Mouse (Mus musculus): Measurements from ENCODE around the gene Glrx2. TPM values are rescaled to one million over a fixed set of nuclear protein-coding genes. Genes with fewer than 3 reads are reported as not detected.
"Not testable (repeated sequence)": the region's sequence is repeated elsewhere in the genome, so short reads cannot be mapped to it uniquely, and the experiment has no call there.

Gene Glrx2
- polyA plus RNA-seq (2016; fragmentation: Nextera tagmentation; extraction: Ambion mirVana): 111 and 125 TPM in 2 replicates

DNA sequence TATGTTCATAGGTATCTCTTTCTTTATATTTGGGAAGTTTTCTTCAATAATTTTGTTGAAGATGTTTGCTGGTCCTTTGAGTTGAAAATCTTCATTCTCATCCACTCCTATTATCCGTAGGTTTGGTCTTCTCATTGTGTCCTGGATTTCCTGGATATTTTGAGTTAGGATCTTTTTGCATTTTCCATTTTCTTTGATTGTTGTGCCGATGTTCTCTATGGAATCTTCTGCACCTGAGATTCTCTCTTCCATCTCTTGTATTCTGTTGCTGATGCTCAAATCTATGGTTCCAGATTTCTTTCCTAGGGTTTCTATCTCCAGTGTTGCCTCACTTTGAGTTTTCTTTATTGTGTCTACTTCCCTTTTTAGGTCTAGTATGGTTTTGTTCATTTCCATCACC is at the start of gene Glrx2:
TSS of gene Glrx2 (plus strand) at position 301 of the 400 bp plus-strand sequence.
- not testable (repeated sequence) for H3K4me1 ChIP-seq; H3K4me2 ChIP-seq (replicated peaks); H3K27me3 ChIP-seq; H3K4me3 ChIP-seq; ATAC-seq (ENCODE audit: low FRiP score, low read depth); H3K36me3 ChIP-seq; H3K27ac ChIP-seq (replicated peaks); H3K9ac ChIP-seq (replicated peaks); H3K9me3 ChIP-seq
- WGBS: no CpG with 5 or more reads among the region's 2 CpGs

- 95% methylated on average over 4 of the region's 4 CpGs for WGBS
- H3K27ac ChIP-seq (replicated peaks): no peak overlapping the region
- no peaks in the 10 kb centered on the region for H3K9me3 ChIP-seq
- H3K4me2 ChIP-seq (replicated peaks): no peak overlapping the region
- H3K36me3 ChIP-seq: peaks cover 27% of the 10 kb centered on the region
- H3K9ac ChIP-seq (replicated peaks): no peak overlapping the region
- no peak overlapping the region for H3K4me3 ChIP-seq
- H3K4me1 ChIP-seq: no peaks in the 10 kb centered on the region
- no peaks in the 10 kb centered on the region for H3K27me3 ChIP-seq
- no peak for ATAC-seq (ENCODE audit: low FRiP score, low read depth)
These were observed 40.3 kb upstream of the Glrx2 start for GRCm38 (mm10) chr1:143675734-143676361.

DNA sequence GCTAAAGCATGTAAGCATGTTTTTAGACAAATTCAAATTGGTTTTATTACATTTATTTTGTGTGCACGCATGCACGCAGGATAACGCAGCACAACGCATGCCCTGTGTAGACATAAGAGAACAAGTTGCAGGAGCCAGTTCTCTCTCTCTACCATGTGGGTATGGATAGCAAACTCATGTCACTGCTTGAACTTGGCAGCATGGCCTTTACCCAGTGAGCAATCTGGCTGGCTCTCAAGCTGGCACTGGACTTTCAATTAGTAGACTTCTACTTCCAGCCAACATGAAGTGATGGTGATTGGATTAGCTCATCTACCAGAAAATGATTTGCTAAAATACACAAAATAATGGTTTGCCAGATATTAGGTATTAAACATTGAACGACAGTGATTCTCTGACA is 35.0 kb upstream of the Glrx2 start:
- H3K4me1 ChIP-seq: no peaks in the 10 kb centered on the region
- H3K9ac ChIP-seq (replicated peaks): no peak overlapping the region
- no peak overlapping the region for H3K27ac ChIP-seq (replicated peaks)
- ATAC-seq (ENCODE audit: low FRiP score, low read depth): no peak
- no peaks in the 10 kb centered on the region for H3K9me3 ChIP-seq
- peaks cover 45% of the 10 kb centered on the region for H3K36me3 ChIP-seq
- no peak overlapping the region for H3K4me2 ChIP-seq (replicated peaks)
- 97% methylated on average over 5 of the region's 5 CpGs for WGBS
- H3K4me3 ChIP-seq: no peak overlapping the region
- no peaks in the 10 kb centered on the region for H3K27me3 ChIP-seq

DNA sequence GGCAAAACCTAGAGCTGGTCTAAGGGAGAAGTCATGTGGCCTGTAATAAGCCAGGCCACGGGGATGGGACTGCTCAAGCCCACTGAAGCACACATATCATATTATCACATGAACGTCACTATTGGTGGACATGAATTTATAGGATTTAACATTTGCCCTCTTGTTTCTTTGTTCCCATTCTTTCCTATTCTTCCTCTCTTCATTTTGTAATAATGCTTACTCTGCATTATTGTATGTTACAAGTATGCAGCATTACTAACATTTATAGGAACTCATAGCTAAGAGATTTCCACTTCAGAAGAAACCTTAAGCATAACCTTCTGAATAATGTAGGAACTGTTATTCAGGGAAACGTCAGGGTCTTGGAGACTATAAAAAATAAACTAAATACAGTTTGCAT is 31.3 kb upstream of the Glrx2 start:
- H3K4me3 ChIP-seq: no peak overlapping the region
- H3K9ac ChIP-seq (replicated peaks): no peak overlapping the region
- no peaks in the 10 kb centered on the region for H3K9me3 ChIP-seq
- H3K36me3 ChIP-seq: peaks cover 48% of the 10 kb centered on the region
- H3K4me2 ChIP-seq (replicated peaks): no peak overlapping the region
- ATAC-seq (ENCODE audit: low FRiP score, low read depth): no peak
- no peaks in the 10 kb centered on the region for H3K27me3 ChIP-seq
- H3K4me1 ChIP-seq: no peaks in the 10 kb centered on the region
- no peak overlapping the region for H3K27ac ChIP-seq (replicated peaks)
- WGBS: 87% methylated on average over 3 of the region's 3 CpGs

DNA sequence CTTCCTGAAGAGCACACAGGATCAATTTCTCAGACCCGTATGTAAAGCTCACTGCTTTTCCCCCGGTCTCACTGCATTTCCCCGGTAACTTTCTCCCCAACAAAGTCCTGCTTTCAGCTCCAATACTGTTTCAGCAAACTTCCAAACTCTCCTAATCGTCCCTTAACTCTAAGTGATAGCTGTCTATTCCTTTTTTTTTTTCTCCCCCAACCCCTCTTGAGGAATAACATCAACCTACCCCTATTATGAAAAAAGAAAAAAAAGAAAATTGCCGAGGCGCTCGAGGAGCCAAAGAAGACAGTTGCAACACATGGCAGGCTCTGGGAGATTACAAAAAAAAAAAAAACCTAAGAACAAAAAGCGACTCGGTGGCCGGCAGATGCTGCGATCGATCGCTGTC is 14.4 kb upstream of the Glrx2 start:
- WGBS: under 1% methylated on average over 13 of the region's 13 CpGs
- ATAC-seq (ENCODE audit: low FRiP score, low read depth): no peak
- H3K9ac ChIP-seq (replicated peaks): peak overlapping the region; percentile 86
- peak overlapping the region; percentile 85 for H3K4me3 ChIP-seq
- peak overlapping the region; percentile 92; the same call in 1 of the 2 replicates for H3K27ac ChIP-seq (replicated peaks)
- no peaks in the 10 kb centered on the region for H3K9me3 ChIP-seq
- H3K4me1 ChIP-seq: peaks cover 10% of the 10 kb centered on the region
- H3K27me3 ChIP-seq: no peaks in the 10 kb centered on the region
- H3K4me2 ChIP-seq (replicated peaks): peak overlapping the region; percentile 70
- H3K36me3 ChIP-seq: peaks cover 11% of the 10 kb centered on the region

DNA sequence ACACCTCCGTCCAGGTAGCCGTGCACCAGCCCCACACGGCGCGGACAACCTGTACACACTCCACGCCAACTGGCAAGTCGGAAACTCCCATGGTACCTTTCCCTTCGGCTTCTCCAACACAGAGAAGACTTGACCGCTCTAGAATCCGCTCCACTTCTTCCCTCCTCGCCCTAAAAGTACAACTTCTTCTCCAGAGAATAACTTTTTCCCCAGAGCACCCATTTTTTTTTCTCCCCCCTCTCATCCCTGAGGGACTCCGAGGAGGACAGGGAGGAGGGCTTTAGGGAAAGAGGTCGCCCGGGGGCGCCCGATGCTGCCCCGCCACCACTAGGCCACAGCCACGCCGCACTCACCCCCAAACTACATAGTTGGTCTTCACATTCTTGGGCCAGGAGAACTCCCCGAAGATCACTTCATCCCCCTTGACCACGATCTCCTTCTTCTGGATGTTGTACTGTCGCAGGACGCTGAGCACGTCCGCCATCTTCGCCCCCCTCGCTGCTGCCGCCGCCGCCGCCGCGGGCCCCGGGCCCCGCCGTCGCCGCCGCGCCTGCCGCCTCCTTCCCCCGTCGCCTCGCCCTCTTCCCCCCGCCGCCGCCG is 13.9 kb upstream of the Glrx2 start:
- peak overlapping the region; percentile 92 for H3K27ac ChIP-seq (replicated peaks)
- peak overlapping the region; percentile 85 for H3K4me3 ChIP-seq
- peaks cover 10% of the 10 kb centered on the region for H3K4me1 ChIP-seq
- peaks cover 7% of the 10 kb centered on the region for H3K36me3 ChIP-seq
- under 1% methylated on average over 28 of the region's 48 CpGs for WGBS
- no peaks in the 10 kb centered on the region for H3K27me3 ChIP-seq
- no peaks in the 10 kb centered on the region for H3K9me3 ChIP-seq
- H3K9ac ChIP-seq (replicated peaks): peak overlapping the region; percentile 86
- H3K4me2 ChIP-seq (replicated peaks): peak overlapping the region; percentile 70
- peak; percentile 74 for ATAC-seq (ENCODE audit: low FRiP score, low read depth)

- peak; percentile 99 for ATAC-seq (ENCODE audit: low FRiP score, low read depth)
- Histone ChIP-seq H3K4me1 (peaks cover 10% of the 10 kb centered on the region), H3K4me2 (replicated peaks) (peak within 1 kb of the TSS; percentile 70), H3K27me3 (no peaks in the 10 kb centered on the region), H3K4me3 (peak within 1 kb of the TSS; percentile 85), H3K9me3 (no peaks in the 10 kb centered on the region), H3K27ac (replicated peaks) (peak within 1 kb of the TSS; percentile 92), H3K9ac (replicated peaks) (peak within 1 kb of the TSS; percentile 86), H3K36me3 (peaks cover 4% of the 10 kb centered on the region)
- WGBS: 0% methylated on average over 49 of the region's 74 CpGs
These were observed 13.3 kb upstream of the Glrx2 start, which contains the start of gene Cdc73 for GRCm38 (mm10) chr1:143702741-143703262. Gene Cdc73, minus strand, starts transcription at chr1:143702893.

DNA sequence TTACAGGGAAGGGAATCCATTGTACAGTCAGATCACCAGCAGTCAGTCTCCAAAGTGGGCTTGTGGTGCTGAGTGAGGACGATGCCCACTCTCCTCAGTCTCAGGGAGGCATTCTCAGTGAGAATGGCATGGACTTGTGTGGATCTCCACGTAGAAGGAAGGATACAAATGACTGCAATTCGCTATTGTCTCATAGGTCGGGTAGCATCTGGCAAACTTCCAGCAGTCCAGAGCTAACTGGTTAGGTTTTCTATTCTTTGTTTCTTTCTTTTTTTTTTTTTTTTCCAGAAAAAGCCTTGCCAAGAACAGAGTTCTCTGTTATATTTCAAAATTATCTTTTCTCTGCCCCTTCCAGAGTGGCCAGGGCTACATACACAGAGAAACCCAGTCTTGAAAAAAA is 9.1 kb upstream of the Glrx2 start:
- ATAC-seq (ENCODE audit: low FRiP score, low read depth): no peak
- Histone ChIP-seq H3K9me3 (no peaks in the 10 kb centered on the region), H3K4me3 (no peak overlapping the region), H3K36me3 (no peaks in the 10 kb centered on the region), H3K4me1 (no peaks in the 10 kb centered on the region), H3K9ac (replicated peaks) (no peak overlapping the region), H3K4me2 (replicated peaks) (no peak overlapping the region), H3K27ac (replicated peaks) (no peak overlapping the region), H3K27me3 (no peaks in the 10 kb centered on the region)
- 71% methylated on average over 4 of the region's 4 CpGs for WGBS

DNA sequence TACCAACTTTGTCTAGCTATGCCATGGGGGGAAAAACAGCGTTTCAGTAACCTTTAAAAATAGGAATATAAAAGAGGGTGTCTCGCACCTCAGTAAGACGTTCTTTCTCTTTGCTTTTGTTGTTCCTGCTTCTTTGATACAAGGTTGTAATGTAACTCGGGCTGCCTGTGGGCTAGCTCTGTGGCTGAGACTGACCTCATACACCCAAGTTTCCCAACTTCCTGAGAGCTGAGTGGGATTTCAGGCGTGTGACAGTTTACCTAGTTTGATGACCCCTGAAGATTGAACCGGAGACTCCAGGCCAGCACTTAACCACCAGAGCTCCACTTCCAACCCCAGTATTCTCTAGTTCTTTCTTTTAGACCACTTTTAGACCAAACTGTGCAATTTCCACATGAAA is 7.8 kb upstream of the Glrx2 start:
- Histone ChIP-seq H3K4me3 (no peak overlapping the region), H3K4me1 (no peaks in the 10 kb centered on the region), H3K4me2 (replicated peaks) (no peak overlapping the region), H3K27ac (replicated peaks) (no peak overlapping the region), H3K27me3 (no peaks in the 10 kb centered on the region), H3K9ac (replicated peaks) (no peak overlapping the region), H3K9me3 (no peaks in the 10 kb centered on the region), H3K36me3 (no peaks in the 10 kb centered on the region)
- WGBS: 78% methylated on average over 6 of the region's 6 CpGs
- no peak for ATAC-seq (ENCODE audit: low FRiP score, low read depth)

DNA sequence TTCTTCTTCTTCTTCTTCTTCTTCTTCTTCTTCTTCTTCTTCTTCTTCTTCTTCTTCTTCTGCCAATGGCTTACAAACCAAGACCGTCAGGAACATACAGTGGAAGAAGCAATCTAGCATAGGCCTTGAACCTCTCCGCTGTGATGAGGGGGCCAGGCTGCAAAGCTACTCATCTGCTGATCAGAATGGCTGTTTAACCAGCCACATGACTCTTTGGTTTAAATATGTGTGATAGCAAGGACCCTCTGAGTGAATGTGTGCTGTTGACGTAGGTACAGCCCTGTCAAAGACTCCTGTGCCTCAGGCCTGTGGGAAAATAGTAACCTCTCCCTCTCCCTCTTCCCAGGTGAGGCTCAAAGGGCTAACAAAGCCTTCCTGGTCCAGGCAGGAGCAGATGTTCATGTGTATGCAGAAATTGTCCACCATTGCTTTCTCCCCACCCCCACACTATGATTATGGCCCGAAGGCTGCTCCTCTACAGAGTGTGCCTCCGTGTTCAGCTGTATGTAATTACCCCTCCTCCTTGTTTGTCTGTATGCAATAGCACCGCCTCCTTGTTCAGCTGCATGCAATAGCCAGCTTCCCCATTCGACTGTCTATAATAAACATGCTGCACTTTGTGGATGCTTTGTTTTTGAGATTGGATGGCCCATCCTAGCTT is 6.0 kb upstream of the Glrx2 start:
- Histone ChIP-seq H3K27ac (replicated peaks) (no peak overlapping the region), H3K4me2 (replicated peaks) (no peak overlapping the region), H3K27me3 (no peaks in the 10 kb centered on the region), H3K9me3 (no peaks in the 10 kb centered on the region), H3K9ac (replicated peaks) (no peak overlapping the region), H3K4me1 (no peaks in the 10 kb centered on the region), H3K36me3 (no peaks in the 10 kb centered on the region), H3K4me3 (no peak overlapping the region)
- ATAC-seq (ENCODE audit: low FRiP score, low read depth): peak; percentile 66; the same call in 1 of the 2 replicates
- 69% methylated on average over 7 of the region's 7 CpGs for WGBS

DNA sequence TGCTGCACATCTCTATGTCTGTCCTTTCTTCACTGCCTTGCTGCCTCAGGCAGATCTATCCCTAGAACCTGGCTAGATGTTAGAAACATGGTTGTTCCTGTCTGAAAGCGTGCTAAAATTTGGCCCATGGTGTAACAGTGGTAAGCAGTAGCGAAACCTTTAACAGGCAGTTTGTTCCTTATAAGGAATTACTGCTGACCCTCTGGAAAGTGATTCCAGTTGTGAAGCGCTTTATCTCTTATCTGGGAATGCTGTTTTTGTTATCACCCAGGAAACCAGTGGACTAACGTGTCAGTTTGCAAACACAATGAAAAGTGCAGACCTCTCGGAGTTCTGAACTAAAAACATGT is 5.5 kb upstream of the Glrx2 start:
- Histone ChIP-seq H3K4me2 (replicated peaks) (no peak overlapping the region), H3K9me3 (no peaks in the 10 kb centered on the region), H3K27ac (replicated peaks) (no peak overlapping the region), H3K4me1 (no peaks in the 10 kb centered on the region), H3K4me3 (no peak overlapping the region), H3K36me3 (no peaks in the 10 kb centered on the region), H3K9ac (replicated peaks) (no peak overlapping the region), H3K27me3 (no peaks in the 10 kb centered on the region)
- 84% methylated on average over 5 of the region's 5 CpGs for WGBS
- 0 out of 2 replicates have a peak, but pooled peaks have one; percentile 6 for ATAC-seq (ENCODE audit: low FRiP score, low read depth)

- Histone ChIP-seq H3K9ac (replicated peaks) (no peak overlapping the region), H3K36me3 (no peaks in the 10 kb centered on the region), H3K4me1 (no peaks in the 10 kb centered on the region), H3K4me2 (replicated peaks) (no peak overlapping the region), H3K27me3 (no peaks in the 10 kb centered on the region), H3K9me3 (no peaks in the 10 kb centered on the region), H3K27ac (replicated peaks) (no peak overlapping the region), H3K4me3 (no peak overlapping the region)
- ATAC-seq (ENCODE audit: low FRiP score, low read depth): no peak
- 89% methylated on average over 5 of the region's 5 CpGs for WGBS
These were observed 8.4 kb downstream of the Glrx2 start for GRCm38 (mm10) chr1:143724456-143725064.

Data from midbrain, embryonic 12.5 days (tissue).